Mouse (Mus musculus): ENCODE data around the gene Pacs2. TPM values are rescaled to one million over a fixed set of nuclear protein-coding genes. Genes with fewer than 3 reads are reported as not detected.

The Pacs2 gene
- total and polyA plus RNA-seq, 2 experiments from 2014 or later = 23.2 to 116 TPM

DNA sequence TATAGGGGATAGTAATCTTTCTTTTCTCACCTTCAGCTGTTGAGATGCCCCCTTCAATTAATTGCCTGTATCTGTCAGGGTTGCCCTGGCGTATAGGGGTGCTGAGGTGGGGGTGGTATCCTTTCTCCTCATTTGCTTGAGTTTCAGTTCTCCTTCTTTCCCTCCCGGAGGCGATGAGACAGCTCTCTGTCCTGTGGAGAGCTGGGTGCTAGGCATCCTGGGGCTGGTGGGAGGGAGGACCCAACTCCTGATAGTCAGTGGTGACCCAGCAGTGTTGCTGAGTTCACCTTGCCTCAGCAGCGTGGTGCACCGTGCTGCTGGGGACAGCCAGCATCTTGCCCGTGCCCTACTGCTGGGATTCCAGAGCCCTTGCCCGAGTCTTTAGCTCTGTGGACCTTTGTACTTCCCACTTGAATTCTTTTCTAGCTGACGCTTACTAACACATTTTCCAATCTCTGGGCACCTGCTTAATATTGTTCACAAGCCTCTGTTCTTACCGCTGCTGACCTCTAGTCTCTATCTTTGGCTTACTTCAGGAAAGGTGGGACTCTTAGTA is 3.2 kb downstream of the Pacs2 start:
- no peaks in the 10 kb centered on the region for H3K36me3 ChIP-seq (ENCODE audit: insufficient read depth)
- ATAC-seq (no peak), DNase-seq (no peak)
- H3K27ac ChIP-seq (ENCODE audit: low read depth, low read length) = no peak overlapping the region
- no peak overlapping the region for H3K4me3 ChIP-seq (ENCODE audit: low read depth, low read length)
- no peak overlapping the region for H3K9ac ChIP-seq
- no peaks in the 10 kb centered on the region for H3K9me3 ChIP-seq (ENCODE audit: low read length)
- H3K4me1 ChIP-seq (ENCODE audit: insufficient read depth) = peaks cover 25% of the 10 kb centered on the region
- no peak for TF ChIP-seq CTCF (IDR thresholded peaks at IDR 0.05; ENCODE audit: low read depth)
- H3K27me3 ChIP-seq (ENCODE audit: insufficient read depth, low read length) = no peaks in the 10 kb centered on the region
- no peak overlapping the region for H3K4me2 ChIP-seq (ENCODE audit: low read depth)
- 78% methylated on average over 9 of the region's 9 CpGs for WGBS

GRCm38 (mm10) chr12:113018763-113019162 is 4.5 kb downstream of the Pacs2 start:
- no peak for ATAC-seq
- 86% methylated on average over 4 of the region's 4 CpGs for WGBS

GRCm38 (mm10) chr12:113021488-113021887 is 7.2 kb downstream of the Pacs2 start:
- DNase-seq (no peak), ATAC-seq (no peak)
- no peaks in the 10 kb centered on the region for H3K9me3 ChIP-seq (ENCODE audit: low read length)
- no peaks in the 10 kb centered on the region for H3K27me3 ChIP-seq (ENCODE audit: insufficient read depth, low read length)
- no peak overlapping the region for H3K4me3 ChIP-seq (ENCODE audit: low read depth, low read length)
- H3K4me1 ChIP-seq (ENCODE audit: insufficient read depth) = peaks cover 8% of the 10 kb centered on the region; the same call in 1 of the 2 replicates
- TF ChIP-seq CTCF (IDR thresholded peaks at IDR 0.05; ENCODE audit: low read depth) = no peak
- H3K36me3 ChIP-seq (ENCODE audit: insufficient read depth) = peaks cover 12% of the 10 kb centered on the region; the same call in 1 of the 2 replicates
- no peak overlapping the region for H3K4me2 ChIP-seq (ENCODE audit: low read depth)
- H3K27ac ChIP-seq (ENCODE audit: low read depth, low read length) = no peak overlapping the region
- H3K9ac ChIP-seq = no peak overlapping the region

More at GRCm38 (mm10) chr12:113018763-113019162, 4.5 kb downstream of the Pacs2 start:
- DNase-seq = no peak
- Histone ChIP-seq H3K4me1 (ENCODE audit: insufficient read depth) (peaks cover 17% of the 10 kb centered on the region; the same call in 1 of the 2 replicates), H3K9me3 (ENCODE audit: low read length) (no peaks in the 10 kb centered on the region), H3K9ac (no peak overlapping the region), H3K27me3 (ENCODE audit: insufficient read depth, low read length) (no peaks in the 10 kb centered on the region), H3K4me2 (ENCODE audit: low read depth) (no peak overlapping the region), H3K36me3 (ENCODE audit: insufficient read depth) (peaks cover 5% of the 10 kb centered on the region; the same call in 1 of the 2 replicates), H3K27ac (ENCODE audit: low read depth, low read length) (no peak overlapping the region), H3K4me3 (ENCODE audit: low read depth, low read length) (no peak overlapping the region)
- TF ChIP-seq CTCF (IDR thresholded peaks at IDR 0.05; ENCODE audit: low read depth) = no peak

GRCm38 (mm10) chr12:113023082-113023481 is 8.8 kb downstream of the Pacs2 start:
- ATAC-seq = no peak
- H3K9me3 ChIP-seq (ENCODE audit: low read length) = no peaks in the 10 kb centered on the region
- no peaks in the 10 kb centered on the region; the same call in 1 of the 2 replicates for H3K4me1 ChIP-seq (ENCODE audit: insufficient read depth)
- no peak overlapping the region for H3K9ac ChIP-seq
- no peak for DNase-seq
- 92% methylated on average over 4 of the region's 4 CpGs for WGBS
- no peak overlapping the region for H3K27ac ChIP-seq (ENCODE audit: low read depth, low read length)
- no peak for TF ChIP-seq CTCF (IDR thresholded peaks at IDR 0.05; ENCODE audit: low read depth)
- no peaks in the 10 kb centered on the region for H3K27me3 ChIP-seq (ENCODE audit: insufficient read depth, low read length)
- H3K4me2 ChIP-seq (ENCODE audit: low read depth) = no peak overlapping the region
- H3K4me3 ChIP-seq (ENCODE audit: low read depth, low read length) = no peak overlapping the region
- peaks cover 17% of the 10 kb centered on the region for H3K36me3 ChIP-seq (ENCODE audit: insufficient read depth)

DNA sequence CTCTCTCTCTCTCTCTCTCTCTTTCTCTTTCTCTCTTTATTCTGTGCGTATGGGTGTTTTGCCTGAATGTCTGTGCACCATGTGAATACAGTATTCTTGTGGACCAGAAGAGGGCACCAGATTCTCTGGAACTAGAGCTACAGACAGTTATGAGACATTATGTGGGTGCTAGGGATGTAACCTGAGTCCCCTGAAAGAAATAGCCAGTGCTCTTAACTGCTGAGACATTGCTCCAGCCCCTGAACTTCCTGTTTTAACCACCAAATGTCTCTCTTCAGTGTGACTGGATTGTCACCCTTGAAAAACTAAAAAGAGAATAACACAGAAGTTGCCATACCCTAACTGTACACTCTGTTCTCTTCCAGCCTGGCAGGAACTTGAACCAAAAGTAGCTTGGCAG is 12.2 kb downstream of the Pacs2 start:
- H3K9me3 ChIP-seq (ENCODE audit: low read length) = no peaks in the 10 kb centered on the region
- no peak overlapping the region for H3K4me2 ChIP-seq (ENCODE audit: low read depth)
- no peak overlapping the region for H3K27ac ChIP-seq (ENCODE audit: low read depth, low read length)
- DNase-seq (no peak), ATAC-seq (no peak)
- H3K27me3 ChIP-seq (ENCODE audit: insufficient read depth, low read length) = no peaks in the 10 kb centered on the region
- no peaks in the 10 kb centered on the region; the same call in 1 of the 2 replicates for H3K4me1 ChIP-seq (ENCODE audit: insufficient read depth)
- peak; percentile 19; the same call in 1 of the 2 replicates for TF ChIP-seq CTCF (IDR thresholded peaks at IDR 0.05; ENCODE audit: low read depth)
- H3K4me3 ChIP-seq (ENCODE audit: low read depth, low read length) = no peak overlapping the region
- no peak overlapping the region for H3K9ac ChIP-seq
- peaks cover 17% of the 10 kb centered on the region for H3K36me3 ChIP-seq (ENCODE audit: insufficient read depth)
- 93% methylated on average over 1 of the region's 1 CpGs for WGBS

DNA sequence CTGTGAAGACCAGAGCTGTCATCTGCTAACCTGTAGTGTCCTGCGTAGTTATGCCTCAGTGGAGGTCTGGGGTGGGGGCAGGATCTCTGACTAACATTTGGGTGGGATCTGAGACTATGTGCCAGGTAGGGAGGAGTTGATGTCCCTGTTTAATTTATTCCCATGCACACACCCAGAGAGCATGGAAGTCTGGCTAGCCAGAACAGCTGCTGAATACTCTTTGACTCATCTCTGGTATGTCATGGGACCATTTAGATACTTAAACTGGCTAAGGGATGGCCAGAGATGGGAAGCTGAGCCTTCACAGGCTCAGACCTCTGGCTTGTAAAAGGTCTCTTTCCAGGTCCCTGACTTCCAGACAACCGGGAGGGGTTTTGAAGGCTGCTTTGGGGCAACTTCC is 13.2 kb downstream of the Pacs2 start:
- Histone ChIP-seq H3K9ac (no peak overlapping the region), H3K36me3 (ENCODE audit: insufficient read depth) (peaks cover 17% of the 10 kb centered on the region), H3K27ac (ENCODE audit: low read depth, low read length) (no peak overlapping the region), H3K4me2 (ENCODE audit: low read depth) (no peak overlapping the region), H3K27me3 (ENCODE audit: insufficient read depth, low read length) (no peaks in the 10 kb centered on the region), H3K4me3 (ENCODE audit: low read depth, low read length) (no peak overlapping the region), H3K4me1 (ENCODE audit: insufficient read depth) (no peaks in the 10 kb centered on the region; the same call in 1 of the 2 replicates), H3K9me3 (ENCODE audit: low read length) (no peaks in the 10 kb centered on the region)
- 98% methylated on average over 2 of the region's 2 CpGs for WGBS
- DNase-seq (no peak), ATAC-seq (no peak)
- TF ChIP-seq CTCF (IDR thresholded peaks at IDR 0.05; ENCODE audit: low read depth) = no peak

DNA sequence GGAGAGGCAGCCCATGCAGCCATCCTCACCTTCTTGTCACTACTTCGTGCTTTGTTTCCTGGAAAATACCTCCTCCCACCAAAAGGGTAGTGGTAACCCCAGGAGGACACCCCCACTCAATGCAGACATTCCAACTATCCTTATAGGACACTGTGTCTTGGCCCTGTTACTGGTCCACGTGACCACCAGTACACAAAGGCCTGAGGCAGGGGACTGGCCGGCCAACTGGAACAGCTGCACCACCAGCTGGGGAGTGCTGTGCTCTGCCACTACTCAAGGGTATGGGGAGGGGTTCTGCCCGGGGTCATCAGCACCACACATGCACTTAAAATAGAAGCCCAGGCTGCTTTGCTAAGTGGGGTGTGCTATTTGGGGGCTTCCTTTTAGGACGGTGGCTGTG is 13.8 kb downstream of the Pacs2 start:
- Histone ChIP-seq H3K4me1 (ENCODE audit: insufficient read depth) (no peaks in the 10 kb centered on the region; the same call in 1 of the 2 replicates), H3K9ac (no peak overlapping the region), H3K27me3 (ENCODE audit: insufficient read depth, low read length) (no peaks in the 10 kb centered on the region), H3K27ac (ENCODE audit: low read depth, low read length) (0 out of 2 replicates have a peak overlapping the region, but pooled peaks have one; percentile 15), H3K4me2 (ENCODE audit: low read depth) (no peak overlapping the region), H3K36me3 (ENCODE audit: insufficient read depth) (peaks cover 17% of the 10 kb centered on the region), H3K4me3 (ENCODE audit: low read depth, low read length) (no peak overlapping the region), H3K9me3 (ENCODE audit: low read length) (no peaks in the 10 kb centered on the region)
- TF ChIP-seq CTCF (IDR thresholded peaks at IDR 0.05; ENCODE audit: low read depth) = no peak
- peak; percentile 42; the same call in 1 of the 2 replicates for ATAC-seq
- WGBS = 51% methylated on average over 5 of the region's 5 CpGs
- DNase-seq = no peak
